Mouse (Mus musculus): Measurements from ENCODE around the gene Eif4ebp2. TPM values are rescaled to one million over a fixed set of nuclear protein-coding genes. Genes with fewer than 3 reads are reported as not detected.

Eif4ebp2 gene
- polyA plus RNA-seq, 1 experiment from 2014 or later: 40.7 TPM

DNA sequence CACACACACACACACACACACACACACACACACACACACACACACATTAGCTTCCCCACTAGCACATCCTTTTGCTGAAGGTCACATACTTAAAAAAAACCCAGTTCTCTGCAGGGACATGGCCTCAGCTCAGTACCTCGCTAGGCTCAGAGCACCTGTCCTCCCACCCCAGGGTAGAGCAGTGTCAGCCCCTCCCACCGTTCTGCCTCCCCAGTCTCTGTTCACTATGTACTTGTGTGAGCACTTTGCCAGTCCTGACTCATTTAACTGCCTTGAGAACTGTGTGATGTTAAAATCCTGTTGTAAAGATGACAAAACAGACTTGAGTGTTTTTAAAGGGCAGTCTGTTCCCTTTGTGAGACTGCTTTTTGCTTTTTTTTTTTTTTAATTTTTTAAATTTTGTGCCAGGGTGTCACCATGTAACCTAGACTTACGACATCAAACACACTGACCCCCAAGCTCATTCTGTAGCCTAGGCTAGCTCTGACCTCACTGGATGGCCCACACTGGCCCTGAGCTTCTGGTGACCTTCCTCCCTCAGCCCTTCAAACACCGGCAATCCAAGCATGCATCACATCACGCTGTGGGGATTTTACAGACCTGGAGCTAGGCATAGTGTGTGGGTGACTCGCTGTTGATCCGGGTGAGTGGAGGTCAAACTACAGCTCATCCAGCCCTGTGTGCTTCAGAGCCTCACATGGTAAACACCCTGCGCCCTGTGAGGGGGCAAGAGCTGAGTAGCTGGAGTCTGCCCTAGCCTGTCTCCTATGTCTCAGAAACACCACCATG, 34.3 kb upstream of the Eif4ebp2 start:
- Histone ChIP-seq H3K4me3 (replicated peaks; ENCODE audit: low read length) (no peak overlapping the region), H3K27me3 (ENCODE audit: control insufficient read depth, insufficient read depth, low read length) (no peaks in the 10 kb centered on the region), H3K4me1 (ENCODE audit: control insufficient read depth, insufficient read depth, low read length) (no peaks in the 10 kb centered on the region), H3K9me3 (replicated peaks; ENCODE audit: control insufficient read depth, low read length) (no peaks in the 10 kb centered on the region), H3K36me3 (ENCODE audit: control insufficient read depth, insufficient read depth, low read length) (no peaks in the 10 kb centered on the region), H3K4me2 (ENCODE audit: low read depth, low read length) (no peak overlapping the region), H3K27ac (ENCODE audit: low read length) (no peak overlapping the region), H3K9ac (ENCODE audit: low read length) (no peak overlapping the region)
- WGBS: 78% methylated on average over 8 of the region's 8 CpGs
- ATAC-seq (ENCODE audit: insufficient read depth, low FRiP score): no peak

DNA sequence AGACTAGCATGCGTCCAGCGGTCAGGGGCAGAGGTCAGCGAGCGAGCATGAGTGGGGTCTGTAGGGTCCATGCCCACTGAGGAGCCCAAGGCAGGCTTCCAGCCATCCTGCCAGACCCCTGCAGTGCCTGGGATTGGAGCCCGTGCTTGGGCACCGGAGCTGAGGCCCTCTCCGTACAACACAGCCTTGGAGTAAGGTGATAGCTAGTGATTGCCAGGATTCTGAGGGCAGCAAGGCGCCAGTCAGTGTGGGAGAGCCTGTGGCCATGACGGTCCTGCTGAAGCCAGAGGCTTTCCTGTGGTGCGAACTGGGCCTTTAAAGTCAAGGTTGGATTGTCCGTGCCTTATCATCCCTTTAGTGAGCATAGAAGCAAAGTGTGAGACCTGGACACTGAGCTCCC, 32.3 kb upstream of the Eif4ebp2 start:
- ATAC-seq (ENCODE audit: insufficient read depth, low FRiP score): no peak
- H3K4me1 ChIP-seq (ENCODE audit: control insufficient read depth, insufficient read depth, low read length): no peaks in the 10 kb centered on the region
- H3K9ac ChIP-seq (ENCODE audit: low read length): no peak overlapping the region
- H3K27ac ChIP-seq (ENCODE audit: low read length): no peak overlapping the region
- no peaks in the 10 kb centered on the region for H3K9me3 ChIP-seq (replicated peaks; ENCODE audit: control insufficient read depth, low read length)
- H3K4me2 ChIP-seq (ENCODE audit: low read depth, low read length): no peak overlapping the region
- H3K4me3 ChIP-seq (replicated peaks; ENCODE audit: low read length): no peak overlapping the region
- 71% methylated on average over 11 of the region's 11 CpGs for WGBS
- no peaks in the 10 kb centered on the region for H3K36me3 ChIP-seq (ENCODE audit: control insufficient read depth, insufficient read depth, low read length)
- H3K27me3 ChIP-seq (ENCODE audit: control insufficient read depth, insufficient read depth, low read length): no peaks in the 10 kb centered on the region

DNA sequence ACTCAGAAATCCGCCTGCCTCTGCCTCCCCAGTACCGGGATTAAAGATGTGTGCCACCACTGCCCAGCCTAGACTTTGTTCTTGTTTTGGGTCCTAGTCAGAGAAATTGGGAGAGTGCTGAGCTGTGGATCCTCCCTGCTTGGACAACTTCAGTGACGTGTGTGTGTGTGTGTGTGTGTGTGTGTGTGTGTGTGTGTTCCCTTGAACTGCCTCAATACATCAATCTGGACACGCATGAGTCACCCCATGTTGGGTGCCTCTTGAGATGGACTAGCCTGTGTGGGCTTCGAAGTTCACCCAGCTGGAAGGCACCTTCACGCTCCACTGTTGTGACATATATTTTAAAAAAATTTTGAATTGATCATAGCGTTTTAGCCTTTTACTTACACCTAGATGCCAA, 30.3 kb upstream of the Eif4ebp2 start:
- H3K4me1 ChIP-seq (ENCODE audit: control insufficient read depth, insufficient read depth, low read length): no peaks in the 10 kb centered on the region
- no peaks in the 10 kb centered on the region for H3K27me3 ChIP-seq (ENCODE audit: control insufficient read depth, insufficient read depth, low read length)
- no peak overlapping the region for H3K27ac ChIP-seq (ENCODE audit: low read length)
- H3K36me3 ChIP-seq (ENCODE audit: control insufficient read depth, insufficient read depth, low read length): no peaks in the 10 kb centered on the region
- H3K4me2 ChIP-seq (ENCODE audit: low read depth, low read length): no peak overlapping the region
- no peak for ATAC-seq (ENCODE audit: insufficient read depth, low FRiP score)
- H3K9me3 ChIP-seq (replicated peaks; ENCODE audit: control insufficient read depth, low read length): no peaks in the 10 kb centered on the region
- no peak overlapping the region for H3K9ac ChIP-seq (ENCODE audit: low read length)
- no peak overlapping the region for H3K4me3 ChIP-seq (replicated peaks; ENCODE audit: low read length)
- 90% methylated on average over 7 of the region's 7 CpGs for WGBS

GRCm38 (mm10) chr10:61480488-61480887, 28.0 kb upstream of the Eif4ebp2 start:
- Histone ChIP-seq H3K9me3 (replicated peaks; ENCODE audit: control insufficient read depth, low read length) (no peaks in the 10 kb centered on the region), H3K27ac (ENCODE audit: low read length) (no peak overlapping the region), H3K9ac (ENCODE audit: low read length) (no peak overlapping the region), H3K36me3 (ENCODE audit: control insufficient read depth, insufficient read depth, low read length) (no peaks in the 10 kb centered on the region), H3K4me3 (replicated peaks; ENCODE audit: low read length) (no peak overlapping the region), H3K4me2 (ENCODE audit: low read depth, low read length) (no peak overlapping the region), H3K4me1 (ENCODE audit: control insufficient read depth, insufficient read depth, low read length) (peaks cover 5% of the 10 kb centered on the region), H3K27me3 (ENCODE audit: control insufficient read depth, insufficient read depth, low read length) (no peaks in the 10 kb centered on the region)
- 61% methylated on average over 1 of the region's 1 CpGs for WGBS
- ATAC-seq (ENCODE audit: insufficient read depth, low FRiP score): no peak

DNA sequence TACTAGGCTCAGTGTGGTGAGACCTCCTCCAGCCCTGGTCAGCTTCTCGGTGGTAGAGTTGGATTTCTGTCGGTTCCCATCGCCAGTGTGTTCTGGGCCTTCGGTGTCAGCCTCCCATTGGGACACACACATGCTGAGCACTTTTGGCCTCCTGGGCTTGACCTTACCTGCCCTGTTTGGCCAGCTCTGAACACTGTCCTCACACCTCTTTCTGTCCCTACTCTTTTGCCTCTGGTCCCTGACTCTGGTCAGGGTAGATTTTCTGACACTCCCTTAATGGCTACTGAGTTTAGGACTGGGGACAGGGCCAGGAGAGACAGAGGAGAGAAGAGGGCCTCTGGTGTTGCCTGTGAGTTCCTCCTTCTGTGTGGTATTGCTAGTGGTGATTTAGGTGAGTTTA, 27.5 kb upstream of the Eif4ebp2 start:
- Histone ChIP-seq H3K4me1 (ENCODE audit: control insufficient read depth, insufficient read depth, low read length) (peaks cover 8% of the 10 kb centered on the region), H3K4me3 (replicated peaks; ENCODE audit: low read length) (no peak overlapping the region), H3K27ac (ENCODE audit: low read length) (no peak overlapping the region), H3K9ac (ENCODE audit: low read length) (no peak overlapping the region), H3K36me3 (ENCODE audit: control insufficient read depth, insufficient read depth, low read length) (no peaks in the 10 kb centered on the region), H3K9me3 (replicated peaks; ENCODE audit: control insufficient read depth, low read length) (no peaks in the 10 kb centered on the region), H3K4me2 (ENCODE audit: low read depth, low read length) (no peak overlapping the region), H3K27me3 (ENCODE audit: control insufficient read depth, insufficient read depth, low read length) (no peaks in the 10 kb centered on the region)
- 88% methylated on average over 4 of the region's 4 CpGs for WGBS
- ATAC-seq (ENCODE audit: insufficient read depth, low FRiP score): no peak

DNA sequence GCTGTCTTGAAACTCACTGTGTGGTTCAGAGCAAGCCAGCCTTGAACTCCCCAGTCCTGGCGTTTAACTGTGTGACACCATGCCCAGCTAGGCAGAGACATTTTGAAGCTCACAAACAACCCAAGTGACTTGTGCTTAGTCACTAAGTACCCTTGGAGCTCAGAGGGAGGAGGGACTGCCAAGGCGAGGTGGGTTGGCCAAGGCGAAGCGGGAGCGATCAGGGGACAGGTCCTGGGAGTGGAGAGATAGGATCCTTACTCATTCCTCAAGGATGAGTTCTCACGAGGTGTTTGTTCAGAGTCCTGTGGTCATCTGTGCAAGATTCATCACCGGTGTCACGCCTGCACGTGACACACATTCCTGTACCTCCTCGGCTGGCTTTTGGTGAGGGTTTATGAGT, 27.0 kb upstream of the Eif4ebp2 start:
- H3K4me3 ChIP-seq (replicated peaks; ENCODE audit: low read length): no peak overlapping the region
- no peaks in the 10 kb centered on the region for H3K9me3 ChIP-seq (replicated peaks; ENCODE audit: control insufficient read depth, low read length)
- ATAC-seq (ENCODE audit: insufficient read depth, low FRiP score): no peak
- H3K9ac ChIP-seq (ENCODE audit: low read length): no peak overlapping the region
- H3K4me2 ChIP-seq (ENCODE audit: low read depth, low read length): no peak overlapping the region
- no peak overlapping the region for H3K27ac ChIP-seq (ENCODE audit: low read length)
- WGBS: 92% methylated on average over 10 of the region's 10 CpGs
- no peaks in the 10 kb centered on the region for H3K27me3 ChIP-seq (ENCODE audit: control insufficient read depth, insufficient read depth, low read length)
- no peaks in the 10 kb centered on the region for H3K36me3 ChIP-seq (ENCODE audit: control insufficient read depth, insufficient read depth, low read length)
- H3K4me1 ChIP-seq (ENCODE audit: control insufficient read depth, insufficient read depth, low read length): peaks cover 9% of the 10 kb centered on the region

DNA sequence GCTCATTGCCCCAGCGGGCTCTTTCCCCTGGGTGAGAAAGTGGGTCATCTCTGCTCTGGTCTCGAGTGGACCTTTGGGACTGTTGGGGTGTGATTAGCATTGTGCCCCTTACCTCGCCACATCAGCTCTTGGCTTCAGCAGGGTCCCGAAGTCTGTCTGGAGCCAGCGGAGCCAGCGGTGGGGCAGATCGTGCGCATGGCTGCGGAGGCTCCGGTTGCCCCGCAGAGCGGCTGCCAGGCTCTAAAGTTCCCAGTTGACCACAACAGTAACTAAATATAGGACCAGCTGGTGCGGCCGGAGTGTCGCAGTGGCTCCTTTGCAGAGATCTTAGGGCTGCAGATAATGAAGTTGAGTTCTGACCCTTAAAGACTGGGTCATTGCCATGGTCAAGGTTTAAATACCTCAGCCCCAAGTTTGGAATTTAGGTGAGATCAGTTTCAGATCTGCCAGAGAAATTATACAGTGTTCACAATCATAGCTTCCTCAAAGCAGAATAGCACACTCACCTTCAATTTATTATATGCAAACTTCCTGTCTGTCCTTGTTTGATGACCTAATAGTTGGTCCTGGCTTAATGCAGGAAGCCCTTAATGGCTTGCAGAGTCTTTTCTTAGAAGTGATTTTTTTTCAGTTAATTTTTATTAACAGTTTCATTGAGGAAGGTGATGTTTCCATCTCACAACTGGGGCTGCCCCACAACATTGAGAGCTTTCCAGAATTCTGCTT, 24.1 kb upstream of the Eif4ebp2 start:
- no peak for ATAC-seq (ENCODE audit: insufficient read depth, low FRiP score)
- peak overlapping the region; percentile 98 for H3K4me2 ChIP-seq (ENCODE audit: low read depth, low read length)
- WGBS: 10% methylated on average over 15 of the region's 15 CpGs
- no peaks in the 10 kb centered on the region for H3K27me3 ChIP-seq (ENCODE audit: control insufficient read depth, insufficient read depth, low read length)
- no peak overlapping the region; the same call in 1 of the 2 replicates for H3K27ac ChIP-seq (ENCODE audit: low read length)
- H3K36me3 ChIP-seq (ENCODE audit: control insufficient read depth, insufficient read depth, low read length): no peaks in the 10 kb centered on the region
- peak overlapping the region; percentile 87 for H3K4me3 ChIP-seq (replicated peaks; ENCODE audit: low read length)
- peaks cover 9% of the 10 kb centered on the region for H3K4me1 ChIP-seq (ENCODE audit: control insufficient read depth, insufficient read depth, low read length)
- H3K9me3 ChIP-seq (replicated peaks; ENCODE audit: control insufficient read depth, low read length): no peaks in the 10 kb centered on the region
- H3K9ac ChIP-seq (ENCODE audit: low read length): peak overlapping the region; percentile 75

DNA sequence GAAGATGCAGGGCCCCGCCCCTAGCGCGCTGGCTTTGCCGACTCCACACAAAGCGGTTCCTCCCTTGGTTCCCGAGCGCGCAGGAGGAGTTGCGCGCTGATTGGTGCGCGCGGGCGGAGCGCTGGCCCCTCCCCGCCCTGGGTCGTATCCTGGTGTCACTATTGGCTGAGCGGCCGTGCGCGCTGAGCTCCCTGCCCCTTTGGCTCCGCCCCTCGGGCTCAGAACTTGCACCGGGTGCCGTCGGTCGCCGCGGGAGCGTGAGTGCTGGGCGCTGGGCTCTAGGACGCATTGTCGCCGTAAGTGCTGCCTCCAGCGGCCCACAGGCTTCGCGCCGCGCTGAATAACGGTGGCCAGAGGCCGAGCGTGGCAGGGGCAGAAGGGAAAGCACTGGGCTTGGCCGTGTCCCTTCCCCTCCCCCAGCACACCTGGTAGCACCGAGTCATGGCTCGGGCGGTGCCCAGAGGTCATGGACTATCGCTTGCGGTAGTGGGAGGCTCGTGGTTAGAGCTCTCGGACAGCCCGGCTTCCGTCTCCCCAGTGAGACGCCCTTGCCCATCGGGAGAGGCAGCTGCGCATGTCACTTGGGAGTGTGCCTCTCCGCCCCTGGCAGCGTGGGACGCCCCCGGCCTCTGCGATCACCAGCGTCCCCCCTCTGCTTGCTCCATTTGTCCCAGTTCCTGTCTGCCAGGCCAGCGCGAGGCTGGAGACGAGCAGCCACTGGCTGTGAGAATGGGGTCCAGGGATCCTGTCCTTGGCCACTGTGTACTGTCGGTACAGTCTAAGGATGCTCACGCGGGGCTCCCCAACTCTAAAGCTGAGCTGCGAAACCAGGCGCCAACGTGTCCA, 23.4 kb upstream of the Eif4ebp2 start, which contains the start of gene Lrrc20:
Gene Lrrc20 (plus strand): TSS at position 208 of the 846 bp plus-strand sequence.
- no peaks in the 10 kb centered on the region for H3K27me3 ChIP-seq (ENCODE audit: control insufficient read depth, insufficient read depth, low read length)
- H3K4me1 ChIP-seq (ENCODE audit: control insufficient read depth, insufficient read depth, low read length): peaks cover 9% of the 10 kb centered on the region
- peak within 1 kb of the TSS; percentile 87 for H3K4me3 ChIP-seq (replicated peaks; ENCODE audit: low read length)
- H3K9me3 ChIP-seq (replicated peaks; ENCODE audit: control insufficient read depth, low read length): no peaks in the 10 kb centered on the region
- peak within 1 kb of the TSS; percentile 75 for H3K9ac ChIP-seq (ENCODE audit: low read length)
- no peak within 1 kb of the TSS; the same call in none of the 2 replicates for H3K27ac ChIP-seq (ENCODE audit: low read length)
- H3K4me2 ChIP-seq (ENCODE audit: low read depth, low read length): peak within 1 kb of the TSS; percentile 98
- peak; percentile 99 for ATAC-seq (ENCODE audit: insufficient read depth, low FRiP score)
- under 1% methylated on average over 70 of the region's 70 CpGs for WGBS
- H3K36me3 ChIP-seq (ENCODE audit: control insufficient read depth, insufficient read depth, low read length): no peaks in the 10 kb centered on the region
